Mouse (Mus musculus) lung, postnatal 4 days (tissue): Measurements from ENCODE around the gene Mbip.
A peak's percentile ranks its signal among the peaks of the same experiment; 100 is the strongest.

Source experiments
- DNase-seq, 2 experiments: peaks; one replicate each; pipeline ENCODE4 v3.0.0; 2021

The Mbip gene

GRCm38 (mm10) chr12:56288548-56288947, 57.1 kb downstream of the Mbip start:
- DNase-seq: peak; percentile 42 to 44

- no peak for DNase-seq
Measured at GRCm38 (mm10) chr12:56286828-56287227, 58.9 kb downstream of the Mbip start.

- no peak for DNase-seq
Measured at GRCm38 (mm10) chr12:56284210-56284609, 61.5 kb downstream of the Mbip start.

- DNase-seq: peak in 1 of 2 experiments; percentile 55
Measured at GRCm38 (mm10) chr12:56281649-56282048, 64.0 kb downstream of the Mbip start.
